Mouse (Mus musculus): ENCODE results near the gene Mcm3ap.

GRCm38 (mm10) chr10:76480851-76481250 lies 12.1 kb downstream of the Mcm3ap start:
- no peak for TF ChIP-seq CTCF (IDR thresholded peaks at IDR 0.05; ENCODE audit: low read depth, low read length)
- TF ChIP-seq EP300 (IDR thresholded peaks at IDR 0.05; ENCODE audit: insufficient read depth, low read depth, low read length), result peak; percentile 36; the same call in 1 of the 2 replicates
- no peak for TF ChIP-seq POLR2A (IDR thresholded peaks at IDR 0.05; ENCODE audit: insufficient read depth, low read length)

Data from ES-Bruce4 (cell line).